Mouse (Mus musculus) thymus, postnatal 4 days (tissue): ENCODE results near the gene Gphb5.
"Not testable (repeated sequence)": the region's sequence is repeated elsewhere in the genome, so short reads cannot be mapped to it uniquely, and the experiment has no call there.

Experiments used
- DNase-seq: peaks from one replicate; pipeline ENCODE4 v3.0.0; 2021

Gene Gphb5

DNA sequence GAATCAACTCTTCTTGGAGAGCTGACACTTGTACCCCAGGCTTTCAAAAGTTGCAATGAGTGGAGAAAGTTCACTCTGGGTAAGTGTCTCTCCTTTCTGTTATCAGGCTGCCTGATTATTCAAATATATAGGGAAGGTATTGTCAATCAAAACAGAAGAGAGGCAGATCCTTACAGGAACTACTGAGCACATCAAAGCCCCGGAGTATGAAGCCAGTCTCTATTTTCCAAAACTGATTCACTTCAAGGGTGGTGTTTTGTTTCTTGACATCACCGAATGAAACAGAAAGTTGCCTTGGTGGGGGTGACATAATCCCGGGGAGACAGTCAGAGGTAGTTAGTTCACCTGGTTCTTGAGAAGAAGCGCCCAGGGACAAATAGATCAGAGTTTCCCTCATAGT lies at the start of gene Gphb5:
Gene Gphb5, minus strand, starts transcription at position 101 of the 400 bp plus-strand sequence.
- no peak for DNase-seq

DNA sequence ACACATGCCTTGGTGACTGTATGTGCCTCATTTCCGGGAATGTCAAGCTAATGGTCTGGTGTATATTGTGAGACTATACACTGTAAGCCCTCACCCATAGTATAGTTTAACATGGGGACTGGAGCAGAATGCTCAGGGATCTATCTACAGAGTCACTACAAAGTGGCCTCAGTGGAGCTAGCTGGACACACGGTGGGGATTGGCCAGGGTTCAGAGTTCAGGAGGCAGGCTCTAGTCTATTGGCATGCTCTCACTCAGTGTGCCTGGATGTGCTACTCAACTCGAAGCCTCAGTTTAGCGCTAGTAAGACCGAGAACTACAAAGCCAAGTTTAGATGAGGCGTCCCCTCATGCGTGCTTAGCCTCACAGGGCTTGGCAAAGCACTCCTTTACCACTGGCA lies 49.6 kb upstream of the Gphb5 start:
- no peak for DNase-seq

DNA sequence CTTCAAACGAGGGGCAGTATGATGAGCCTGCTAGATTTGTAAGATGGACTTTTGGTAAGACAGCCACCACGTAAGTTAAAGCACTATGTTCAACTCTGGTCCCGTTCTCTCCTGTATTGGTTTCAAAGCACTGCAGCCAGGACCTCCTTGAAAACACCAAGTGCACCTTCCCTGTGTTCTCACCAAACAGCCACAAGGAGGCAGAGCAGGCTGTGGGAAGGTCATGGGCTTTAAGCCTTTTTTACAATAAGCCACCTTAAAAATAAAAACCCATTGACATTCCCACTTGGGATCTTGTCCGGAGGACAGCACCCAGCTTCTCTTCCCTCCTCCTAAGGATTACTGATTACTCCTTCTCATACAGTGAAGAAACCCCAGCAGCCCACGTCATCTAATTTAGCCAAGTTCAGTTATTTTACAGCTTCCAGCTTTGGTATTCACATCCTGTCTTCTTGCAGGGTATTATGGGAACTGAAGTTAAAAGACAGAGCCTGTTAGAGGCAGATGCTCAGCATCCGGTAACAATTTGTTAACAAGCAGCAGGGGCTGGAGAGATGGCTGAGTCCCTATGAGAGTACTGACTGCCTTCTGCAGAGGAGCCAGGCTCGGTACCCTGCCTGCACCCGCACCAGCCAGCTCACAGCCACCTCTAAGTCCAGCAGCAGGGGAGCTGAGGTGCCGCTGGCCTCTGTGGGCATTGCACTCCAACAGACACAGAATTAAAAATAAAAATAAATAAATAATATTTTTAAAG lies 47.6 kb upstream of the Gphb5 start:
- DNase-seq, result peak; percentile 44

DNA sequence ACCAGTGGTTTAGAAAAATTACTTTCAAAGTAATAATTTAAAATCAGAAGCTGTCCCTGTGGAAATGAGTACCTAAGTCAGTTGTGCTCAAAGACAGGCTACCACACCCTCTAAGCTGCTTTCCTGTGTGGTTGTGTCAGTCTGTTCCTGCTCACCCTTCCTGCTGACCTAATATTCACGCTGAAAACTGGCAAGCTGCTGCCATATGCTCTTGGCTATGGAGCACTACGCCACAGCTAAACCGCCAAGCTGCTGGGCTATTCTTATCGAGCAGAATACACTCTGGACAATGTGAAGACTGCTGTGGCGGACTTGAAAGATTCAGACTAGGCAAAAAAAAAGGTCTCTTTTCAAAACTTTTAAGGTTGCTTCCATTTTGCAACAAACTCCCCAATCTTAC lies 44.0 kb upstream of the Gphb5 start:
- no peak for DNase-seq

DNA sequence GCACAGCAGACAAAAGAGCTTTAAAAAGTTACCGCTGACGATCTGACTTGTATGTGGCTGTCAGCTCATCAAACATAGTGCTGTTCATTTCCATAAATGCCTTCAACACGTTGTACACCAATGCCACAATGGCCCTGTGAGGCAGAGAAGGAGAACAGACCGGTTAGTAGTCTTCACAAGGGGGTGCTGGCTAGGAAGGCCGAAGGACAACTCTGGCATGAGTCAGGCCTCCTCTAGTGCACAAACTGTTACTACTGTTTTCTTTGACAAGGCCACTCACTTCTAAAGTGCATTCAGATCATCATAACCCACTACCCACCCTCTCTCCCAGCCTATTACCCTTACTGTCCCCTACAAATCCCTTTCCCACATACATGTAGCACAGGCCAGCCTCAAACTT lies 43.1 kb upstream of the Gphb5 start:
- no peak for DNase-seq

DNA sequence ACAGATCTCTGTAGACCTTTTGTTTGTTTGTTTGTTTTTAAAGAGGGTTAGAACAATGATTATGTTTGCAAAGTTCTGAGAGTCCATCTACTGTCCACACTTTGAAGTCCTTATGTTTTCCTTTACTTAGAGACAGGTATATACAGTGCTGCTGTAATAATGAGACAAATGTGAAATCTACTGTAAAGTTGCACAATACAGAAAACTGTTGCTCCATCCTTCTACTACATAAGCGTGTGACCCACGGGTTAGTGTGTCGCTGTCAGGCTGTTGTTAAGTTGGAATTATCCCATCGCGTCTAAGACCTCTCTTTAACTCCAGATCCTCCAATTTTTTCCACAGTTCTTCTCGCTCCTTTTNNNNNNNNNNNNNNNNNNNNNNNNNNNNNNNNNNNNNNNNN lies 36.9 kb upstream of the Gphb5 start:
- DNase-seq, result no peak

DNA sequence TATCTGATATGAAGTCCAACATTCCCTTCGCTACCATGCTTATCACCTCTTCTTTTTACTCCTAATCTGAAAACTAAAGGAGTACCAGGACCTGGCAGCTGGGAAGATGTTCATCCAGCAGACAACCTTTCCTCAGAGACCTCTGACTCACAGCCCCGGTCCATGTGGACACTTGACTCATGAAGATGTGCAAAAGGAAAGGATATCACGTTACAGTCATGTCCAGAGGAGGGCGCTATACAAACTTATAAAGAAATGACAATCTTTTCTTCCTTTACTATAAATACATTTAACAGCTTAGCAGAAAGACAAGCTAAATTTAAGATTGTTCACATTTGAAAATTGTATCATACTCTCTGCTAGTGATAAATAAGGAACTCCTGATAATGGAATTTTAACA lies 36.4 kb upstream of the Gphb5 start:
- DNase-seq, result peak; percentile 34

DNA sequence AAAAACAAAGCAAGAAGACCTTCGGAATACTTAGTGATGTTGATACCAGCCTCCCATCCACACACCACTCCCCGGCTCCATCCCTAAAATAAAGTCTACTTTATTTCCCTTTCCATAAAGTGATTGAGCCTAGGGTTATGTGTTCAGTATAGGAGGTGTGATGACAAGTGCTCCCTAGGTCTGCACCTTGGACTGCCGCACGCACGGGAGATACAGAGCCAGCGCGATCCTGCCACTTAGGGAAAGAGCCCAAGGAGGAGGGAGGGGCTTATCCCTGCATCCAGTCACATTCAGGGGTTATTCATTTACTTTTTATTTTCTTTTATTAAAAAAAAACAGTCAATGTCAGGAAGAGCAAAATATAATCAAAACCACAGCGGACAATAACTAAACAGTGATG lies 34.0 kb upstream of the Gphb5 start:
- DNase-seq, result no peak

DNA sequence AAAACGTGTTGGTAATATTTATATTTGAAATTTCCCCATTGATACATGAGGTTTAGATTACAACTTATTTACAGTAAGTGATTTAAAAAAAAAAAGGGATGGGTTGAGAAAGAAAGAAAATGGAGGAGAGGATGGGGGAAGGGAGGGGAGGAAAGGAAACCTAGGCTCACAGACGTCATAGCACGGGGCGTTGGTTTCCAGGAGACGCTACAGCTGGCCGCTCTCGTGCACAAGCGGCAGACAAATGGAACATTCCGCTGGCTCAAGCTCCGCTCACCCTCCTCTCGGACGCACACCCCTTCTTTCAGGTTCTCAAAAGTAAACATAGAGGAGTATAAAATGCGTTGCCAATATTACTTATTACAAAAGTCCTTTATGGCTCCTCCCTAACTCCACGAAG lies 33.4 kb upstream of the Gphb5 start:
- DNase-seq, result peak; percentile 36

DNA sequence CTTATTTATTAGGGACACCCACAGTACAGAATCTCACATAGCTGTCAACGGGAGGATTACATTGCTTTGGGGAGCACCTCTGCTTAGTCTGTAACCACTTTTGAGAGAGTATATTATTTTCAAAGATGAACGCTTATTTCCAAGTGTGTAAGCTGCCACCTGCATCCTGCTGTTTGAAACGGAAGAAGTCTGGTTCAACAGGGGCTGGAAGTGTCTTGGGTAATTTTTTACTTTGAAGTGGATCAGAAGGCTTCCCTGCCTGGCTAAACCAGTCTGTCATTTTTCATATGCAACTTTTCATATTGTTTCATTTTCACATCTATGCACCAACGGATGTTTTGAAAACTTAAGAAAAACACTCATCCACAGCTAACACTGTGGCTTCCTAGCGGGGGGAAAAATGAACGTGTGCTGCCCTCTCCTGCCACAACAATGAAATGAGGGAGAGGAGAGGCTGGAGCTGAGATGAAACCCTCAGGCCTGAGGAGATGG lies 32.9 kb upstream of the Gphb5 start:
- DNase-seq, result peak; percentile 52

DNA sequence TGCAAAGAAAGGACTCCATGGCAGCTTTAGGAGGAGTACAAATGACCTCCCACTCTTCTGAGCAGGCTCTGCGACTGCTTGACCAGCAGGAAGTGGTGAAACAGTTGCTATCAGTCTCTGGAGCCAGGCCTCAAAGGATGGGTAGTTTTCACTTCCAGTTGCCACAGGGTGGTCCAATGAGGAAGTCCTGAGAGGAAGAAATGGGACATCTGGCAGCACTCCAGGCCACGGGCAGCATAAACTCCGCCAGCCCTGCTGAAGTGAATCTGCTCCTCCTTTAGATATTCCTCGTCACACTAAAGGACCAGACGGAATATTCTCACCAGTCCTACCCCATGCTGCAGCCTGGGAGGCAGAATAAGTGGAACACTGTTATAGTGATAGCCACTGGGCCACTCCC lies 32.3 kb upstream of the Gphb5 start:
- peak; percentile 22 for DNase-seq

DNA sequence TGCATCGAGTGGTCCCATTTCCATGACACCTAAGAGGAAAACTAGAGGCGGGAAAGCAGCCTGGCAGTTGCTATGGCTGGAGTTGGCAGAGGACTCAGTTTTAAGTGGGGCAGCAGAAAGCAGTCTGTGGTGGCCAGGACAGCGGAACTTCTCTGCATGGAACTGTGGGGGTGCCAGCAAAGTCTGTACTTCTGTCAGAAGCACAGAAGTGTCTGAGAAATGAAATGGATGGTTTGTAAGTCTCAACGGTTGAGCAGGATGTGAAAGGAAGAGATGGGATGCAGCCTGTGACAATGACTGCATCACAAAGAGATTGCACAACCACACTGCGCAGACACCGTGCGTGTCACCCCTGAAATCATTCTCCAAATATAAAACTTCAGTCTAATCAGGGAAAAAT lies 29.7 kb upstream of the Gphb5 start:
- no peak for DNase-seq

DNA sequence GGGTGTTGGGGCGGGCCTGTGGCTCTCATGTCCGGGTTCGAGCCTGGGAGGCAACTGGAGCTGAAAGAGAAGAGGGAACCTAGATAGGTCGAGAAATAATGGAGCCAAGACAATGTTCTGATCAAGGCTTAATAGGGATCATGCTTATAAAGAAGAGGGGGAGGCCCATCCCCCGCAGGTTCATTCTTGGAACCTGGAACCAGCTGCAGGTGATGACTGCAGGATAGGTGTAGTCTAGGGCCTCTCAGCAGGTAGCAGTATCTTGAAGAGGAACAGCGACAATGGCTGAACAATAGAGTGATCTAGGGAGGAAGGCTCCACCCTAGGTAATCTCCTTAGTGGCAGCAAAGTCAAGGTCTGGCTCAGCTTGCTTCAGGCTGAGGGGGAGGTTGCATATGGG lies 15.8 kb upstream of the Gphb5 start:
- not testable (repeated sequence) for DNase-seq

DNA sequence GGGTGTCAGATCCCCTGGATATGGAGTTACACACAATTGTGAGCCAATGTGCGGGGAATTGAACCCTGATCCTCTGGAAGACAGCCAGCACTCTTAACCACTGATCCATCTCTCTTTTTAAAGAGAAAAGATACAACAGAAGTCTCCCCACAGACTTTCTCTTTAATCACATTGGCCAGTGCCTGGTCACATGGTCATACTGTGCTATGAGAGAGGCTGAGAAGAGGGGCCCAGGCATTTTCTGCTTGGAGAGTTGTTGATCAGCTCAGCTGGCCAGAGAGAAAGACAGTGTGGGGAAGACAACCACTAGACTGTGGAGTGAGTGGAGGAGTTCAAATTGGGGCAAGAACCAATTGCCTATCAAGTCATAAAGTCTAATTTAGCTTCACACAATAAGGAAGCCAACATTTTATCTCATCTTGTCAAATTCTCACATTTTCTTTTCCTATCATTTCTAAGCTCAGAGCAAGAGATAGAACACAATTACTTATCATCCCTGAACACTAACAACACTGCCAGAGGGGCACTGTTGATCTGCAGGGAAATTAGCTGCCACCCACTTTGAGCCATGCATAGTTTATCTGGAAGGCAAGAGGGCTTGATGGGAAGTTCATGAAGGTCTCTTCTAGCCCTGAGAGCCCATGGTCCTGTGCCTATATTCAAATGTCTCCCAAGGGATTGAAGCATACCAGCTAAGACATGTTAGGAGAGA lies 13.3 kb upstream of the Gphb5 start:
- no peak for DNase-seq

DNA sequence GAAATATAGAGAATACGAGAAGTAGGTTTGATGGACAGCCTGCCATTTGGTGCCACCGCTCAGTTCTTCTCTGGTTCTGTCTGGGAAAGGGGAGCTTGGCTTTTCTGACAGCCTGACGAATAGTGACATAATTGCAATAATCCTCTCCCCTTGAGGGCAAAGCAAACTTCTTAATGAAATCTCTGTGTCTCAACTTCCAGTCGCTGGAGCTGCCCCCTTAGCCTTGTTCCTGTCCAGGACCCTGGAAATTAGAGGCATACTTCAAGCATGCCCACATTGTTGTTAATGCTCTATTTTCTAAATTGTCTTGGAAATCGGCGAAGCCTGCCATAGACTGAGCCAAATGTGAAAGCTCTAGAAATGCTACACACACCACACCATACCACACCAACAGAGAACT lies 12.1 kb upstream of the Gphb5 start:
- DNase-seq, result no peak

DNA sequence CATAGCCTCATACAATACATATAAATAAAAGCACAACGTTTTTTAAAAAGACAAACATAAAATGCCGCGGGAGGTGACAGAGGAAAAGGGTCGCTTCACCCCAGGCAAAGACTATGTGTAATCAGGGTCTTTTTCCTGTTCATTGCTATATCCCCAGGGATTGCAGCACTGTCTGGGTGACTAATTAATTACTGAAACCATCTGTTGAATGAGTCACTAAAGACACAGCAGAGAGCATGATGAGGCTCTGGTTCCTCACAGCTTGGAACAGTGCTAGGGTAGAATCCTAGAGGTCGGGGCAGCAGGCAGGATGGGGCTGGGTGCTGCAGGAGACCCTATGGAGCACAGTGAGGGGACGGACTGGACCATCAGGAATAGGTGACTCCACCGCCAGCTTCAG lies 9.3 kb upstream of the Gphb5 start:
- no peak for DNase-seq

DNA sequence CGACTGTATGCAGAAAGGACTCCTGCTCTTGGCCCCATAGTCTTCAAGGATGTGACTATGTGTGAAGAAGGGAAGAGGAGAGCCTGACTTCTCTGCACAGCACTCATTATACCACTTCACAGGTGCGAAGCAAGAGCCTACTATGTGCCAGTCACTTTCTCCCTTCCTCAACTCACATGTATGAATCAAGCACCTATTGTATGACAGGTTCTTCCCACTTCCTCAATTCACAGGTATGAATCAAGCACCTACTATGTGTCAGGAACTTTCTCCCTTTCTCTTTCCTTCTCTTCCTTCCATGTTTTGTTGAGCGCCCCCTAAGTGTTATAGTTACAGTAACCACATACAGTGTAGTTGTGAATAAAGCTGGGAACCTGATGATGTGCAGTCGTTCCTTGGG lies 8.2 kb upstream of the Gphb5 start:
- no peak for DNase-seq

DNA sequence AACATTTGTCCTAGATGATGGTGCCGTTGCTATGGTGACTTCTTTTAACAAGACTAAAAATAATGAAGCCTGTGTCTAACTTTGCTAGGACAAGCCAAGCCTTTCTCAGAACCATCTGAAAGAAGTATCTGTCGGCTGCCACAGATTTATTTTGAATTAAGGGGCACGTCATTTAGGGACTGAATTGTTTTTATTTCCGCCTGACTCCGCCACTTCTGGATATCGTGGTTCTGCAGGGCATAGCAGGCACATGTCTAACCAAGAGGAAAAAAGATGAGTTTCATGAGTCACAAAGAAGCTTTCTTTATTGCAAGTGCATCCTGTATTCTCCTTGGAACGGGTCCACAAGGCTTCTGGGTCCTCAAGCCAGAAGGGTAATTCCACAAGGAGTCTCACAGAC lies 7.8 kb upstream of the Gphb5 start:
- DNase-seq, result no peak

DNA sequence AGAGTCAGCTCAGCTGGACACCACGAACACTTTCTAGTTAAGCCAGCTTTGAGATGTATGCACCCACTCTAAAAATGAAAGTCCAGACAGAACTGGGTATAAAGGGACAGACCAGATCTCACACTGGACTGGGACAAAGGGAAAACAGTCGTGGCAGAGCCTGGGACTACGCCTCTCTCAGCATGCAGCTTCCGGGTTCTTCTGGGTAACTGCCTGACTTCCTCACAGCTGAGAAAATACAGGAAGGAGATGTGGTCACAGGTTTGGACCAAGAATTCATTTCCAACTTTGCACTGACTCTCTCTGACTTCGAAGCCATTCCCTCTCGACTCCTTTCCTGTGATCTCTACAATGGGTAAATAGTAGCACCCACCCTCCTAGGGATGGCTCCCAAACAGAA lies 1.6 kb downstream of the Gphb5 start:
- DNase-seq, result no peak

DNA sequence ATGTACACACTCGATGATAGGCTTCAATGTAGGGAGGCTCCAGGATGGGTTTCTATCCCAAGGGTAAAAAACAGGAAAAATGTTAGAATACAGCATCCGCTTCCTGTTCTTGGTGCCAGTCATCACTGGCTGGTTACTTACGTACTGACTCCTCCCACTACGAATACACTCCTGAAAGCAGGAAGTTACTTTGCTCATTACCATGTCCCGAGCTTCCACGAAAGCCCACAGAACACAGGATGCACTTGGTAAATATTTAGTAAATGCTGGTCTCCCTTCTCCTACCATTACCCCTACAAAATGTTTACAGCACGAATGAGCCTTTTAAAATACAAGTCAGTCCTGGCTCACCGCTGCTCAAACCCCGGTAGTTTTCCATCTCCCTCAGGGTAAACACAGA lies 3.6 kb downstream of the Gphb5 start:
- DNase-seq, result no peak

DNA sequence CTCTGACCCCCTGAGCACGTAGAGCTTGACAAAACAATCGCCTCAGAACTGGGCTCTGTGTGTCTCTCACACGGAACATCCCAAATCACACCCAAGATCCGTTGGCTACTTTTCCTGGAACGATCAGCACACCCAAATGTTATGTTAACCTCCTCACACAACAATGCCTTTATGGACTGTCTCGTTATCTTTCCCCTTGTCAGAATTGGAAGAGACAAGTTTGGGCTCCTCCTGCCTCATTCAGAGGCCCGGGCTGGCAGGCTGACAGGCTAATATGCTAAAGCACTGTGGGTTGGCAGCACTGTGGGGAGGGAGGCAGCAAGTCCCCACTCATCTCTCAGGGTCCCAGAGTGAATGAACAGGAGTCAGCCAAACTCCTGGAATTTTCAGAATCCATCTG lies 19.5 kb downstream of the Gphb5 start:
- DNase-seq, result no peak

DNA sequence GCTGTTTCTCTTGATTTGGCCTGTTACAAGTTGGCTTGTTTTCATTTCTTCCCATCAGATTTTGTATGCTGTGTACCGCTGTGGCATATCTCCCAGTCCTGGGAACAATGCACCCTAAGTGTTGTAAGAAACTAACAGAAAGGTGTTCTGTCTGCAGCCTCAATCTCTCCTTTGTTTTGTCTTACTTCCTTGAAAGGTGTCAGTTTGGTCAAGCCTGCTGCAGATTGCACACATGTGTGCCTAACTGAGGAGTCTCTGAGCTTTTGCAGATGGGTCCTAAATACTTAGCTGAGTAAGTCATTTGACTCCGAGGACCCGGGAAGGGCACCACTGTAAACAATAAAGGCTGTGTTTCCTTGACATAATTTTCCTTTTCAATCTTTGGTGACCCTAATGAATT lies 20.0 kb downstream of the Gphb5 start:
- no peak for DNase-seq

DNA sequence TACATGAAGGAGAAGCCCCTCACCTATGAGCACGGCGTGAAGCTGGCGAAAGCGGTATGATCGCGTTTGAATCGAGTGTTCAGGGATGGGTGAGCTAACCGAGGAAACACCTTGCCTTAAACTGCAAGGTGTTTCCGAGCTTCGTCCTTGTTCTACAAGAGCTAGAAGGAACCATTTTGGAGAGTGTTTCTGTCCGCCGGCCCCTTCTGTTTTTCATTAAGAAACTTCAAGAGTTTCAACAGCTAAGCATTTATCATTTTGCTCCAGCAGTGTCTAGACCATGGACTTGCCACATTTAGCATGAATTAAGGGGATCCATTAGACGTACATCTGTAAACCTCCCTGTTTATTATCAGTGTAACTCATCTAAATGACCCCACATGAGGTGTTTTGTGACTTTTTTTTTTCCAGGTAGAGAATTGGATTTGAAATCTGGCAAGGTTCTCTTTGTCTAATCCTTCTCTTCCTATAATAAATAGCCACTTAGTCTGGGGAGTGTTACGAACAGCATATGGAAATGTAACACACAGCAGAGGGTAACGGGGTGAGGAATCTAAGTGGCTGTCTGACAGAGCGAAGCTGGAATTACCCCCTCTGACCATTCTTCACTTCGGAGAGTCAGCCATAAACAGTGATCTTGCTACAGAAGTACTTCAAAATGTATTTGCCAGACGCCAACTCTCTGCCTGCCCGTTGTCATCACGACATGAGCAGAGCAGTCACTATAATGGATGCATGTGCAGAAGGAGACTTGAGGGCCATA lies 22.4 kb downstream of the Gphb5 start:
- DNase-seq, result no peak

DNA sequence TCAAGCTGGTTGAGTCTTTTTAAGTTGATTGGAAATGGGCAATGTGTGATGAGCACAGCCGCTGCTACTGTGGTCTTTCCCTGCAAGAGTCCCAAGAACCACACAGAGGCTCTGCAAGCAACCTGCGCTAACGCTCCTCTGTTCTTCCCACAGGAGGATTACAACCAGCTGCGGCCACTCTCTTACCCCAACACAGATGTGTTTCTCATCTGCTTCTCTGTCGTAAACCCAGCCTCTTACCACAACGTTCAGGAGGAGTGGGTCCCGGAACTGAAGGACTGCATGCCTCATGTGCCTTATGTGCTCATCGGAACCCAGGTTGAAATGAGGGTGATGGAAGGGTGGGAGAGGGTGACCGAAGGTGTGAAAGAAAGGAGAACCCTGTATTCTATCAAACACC lies 25.1 kb downstream of the Gphb5 start:
- peak; percentile 48 for DNase-seq
